12 mouse cellular contexts compared by ENCODE assay signal in the genomic region with DNA sequence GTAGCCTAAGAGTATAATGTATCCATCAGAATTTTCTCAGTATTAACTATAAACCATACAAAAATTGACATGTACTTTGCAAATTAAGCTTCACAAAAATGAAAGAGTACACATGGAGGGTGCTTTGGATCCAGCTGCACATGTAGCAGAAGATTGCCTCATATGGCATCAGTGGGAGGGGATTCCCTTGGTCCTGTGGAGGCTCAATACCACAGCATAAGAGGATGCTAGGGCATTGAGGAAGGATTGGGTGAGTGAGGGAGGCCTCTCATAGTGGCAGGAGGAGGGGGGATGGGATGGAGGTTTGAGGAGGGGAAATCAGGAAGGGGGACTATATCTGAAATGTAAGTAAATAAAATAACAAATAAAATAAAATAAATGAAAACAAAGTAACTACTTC.
"Had no signal": no experiment of that assay in that cellular context is flagged by ENCODE, and none has a peak within 500 bp of the region (broad histone marks: within the 10 kb centered on the region; RNA-seq: fewer than 3 reads in every experiment).

No protein-coding gene starts in this region.

- H3K4me1 ChIP-seq: neural tube, embryonic 13.5 days; neural tube, embryonic 15.5 days; stomach, embryonic 15.5 days had no signal

- H3K9me3 ChIP-seq: neural tube, embryonic 13.5 days; neural tube, embryonic 15.5 days; stomach, embryonic 15.5 days had no signal

- H3K9ac ChIP-seq: neural tube, embryonic 13.5 days; neural tube, embryonic 15.5 days; stomach, embryonic 15.5 days had no signal

- H3K27ac ChIP-seq: neural tube, embryonic 13.5 days; neural tube, embryonic 15.5 days; stomach, embryonic 15.5 days; stomach, postnatal 0 days had no signal

- H3K4me2 ChIP-seq: neural tube, embryonic 13.5 days; neural tube, embryonic 15.5 days; stomach, embryonic 15.5 days had no signal

- H3K27me3 ChIP-seq: neural tube, embryonic 13.5 days; neural tube, embryonic 15.5 days; stomach, embryonic 15.5 days had no signal

- H3K36me3 ChIP-seq: neural tube, embryonic 13.5 days; neural tube, embryonic 15.5 days; stomach, embryonic 15.5 days had no signal

- DNase-seq: retina, postnatal 1 day; spleen, adult 18-20 months; thymus, adult 18-20 months; thymus, adult 2 months; thymus, postnatal 14 days; thymus, postnatal 25 days; thymus, postnatal 36 days; thymus, postnatal 4 days had no signal

- H3K4me3 ChIP-seq: neural tube, embryonic 13.5 days; neural tube, embryonic 15.5 days; stomach, embryonic 15.5 days had no signal
